Comparison of ENCODE assay signal across 15 mouse cellular contexts in the genomic region with DNA sequence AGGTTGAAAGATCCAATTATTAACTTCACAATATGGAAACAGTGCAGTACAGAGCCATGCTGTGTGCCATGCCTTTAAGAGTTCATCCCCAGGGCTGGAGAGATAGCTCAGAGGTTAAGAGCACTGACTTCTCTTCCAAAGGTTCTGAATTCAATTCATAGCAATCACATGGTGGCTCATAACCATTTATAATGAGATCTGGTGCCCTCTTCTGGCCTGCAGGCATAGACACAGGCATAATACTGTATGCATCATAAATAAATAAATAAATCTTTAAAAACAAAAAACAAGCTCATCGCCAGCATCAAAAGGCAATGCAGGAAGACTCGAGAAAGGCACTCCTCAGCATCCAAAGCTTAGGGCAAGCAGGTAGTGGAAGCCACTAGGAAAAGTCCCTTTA. TPM values are rescaled to one million over a fixed set of nuclear protein-coding genes. Genes with fewer than 3 reads are reported as not detected.
DNase-seq lines count a peak whose midpoint lies in the region; TF ChIP-seq lines count a peak whose summit lies in the region.
"Had no signal": no experiment of that assay in that cellular context is flagged by ENCODE, and none has a peak within 500 bp of the region (broad histone marks: within the 10 kb centered on the region; RNA-seq: fewer than 3 reads in every experiment).

No protein-coding gene starts in this region.

- no peak overlapping the region for H3K4me3 ChIP-seq in left cerebral cortex, adult 2 months
- H3K4me3 ChIP-seq: heart, embryonic 10.5 days; kidney, embryonic 15.5 days; liver, embryonic 15.5 days; stomach, embryonic 15.5 days had no signal

- intact Hi-C loops in left cerebral cortex, adult 2 months (cut with DNase I): no loop called here
- intact Hi-C loops in left cerebral cortex, postnatal 14 days (cut with DNase I): no loop called here

- peak; percentile 42 for TF ChIP-seq CTCF in left cerebral cortex, adult 2 months (IDR thresholded peaks at IDR 0.05)

- no peak overlapping the region for H3K27ac ChIP-seq in left cerebral cortex, adult 2 months
- H3K27ac ChIP-seq: heart, embryonic 10.5 days; kidney, embryonic 15.5 days; liver, embryonic 15.5 days; stomach, embryonic 15.5 days had no signal

- DNase-seq in embryo, embryonic 11 days: peak; percentile 2
- DNase-seq in embryo, embryonic 9.5 days (ENCODE audit: extremely low spot score): no peak
- DNase-seq in left cerebral cortex, adult 2 months (ENCODE audit: extremely low spot score in 1 of 2, low spot score in 2 of 2): no peak
- no peak for DNase-seq in left cerebral cortex, postnatal 14 days (ENCODE audit: low spot score in 2 of 2)
- peak; percentile 17 for DNase-seq in retina, postnatal 1 day
- DNase-seq in retina, embryonic 14.5 days (ENCODE audit: low spot score): no peak
- no peak for DNase-seq in thymus, postnatal 10 days (ENCODE audit: low spot score in 2 of 2)
- DNase-seq in layer of hippocampus, adult 9-11 months: no peak
- DNase-seq: adrenal gland, adult 8-10 months; cerebellum, adult 8-10 months; thymus, postnatal 36 days had no signal

RNA-seq across cellular contexts. Expression of a gene that starts 37.5 kb away (rescaled TPM):
- total RNA-seq in left cerebral cortex, adult 2 months (2021): 10 to 100 TPM; 53.3 to 53.6 TPM
- 10 to 100 TPM; 50.2 to 51.8 TPM for total RNA-seq in left cerebral cortex, postnatal 14 days (2021)

Comparison
In these comparisons a context has a peak if more than half of its experiments do, and no peak if none do; other contexts are left out.
1. DNase-seq: peak in embryo, embryonic 11 days (single experiment) and retina, postnatal 1 day (single experiment); none in embryo, embryonic 9.5 days (single experiment), left cerebral cortex, adult 2 months (0 of 2), left cerebral cortex, postnatal 14 days (0 of 2), retina, embryonic 14.5 days (single experiment), thymus, postnatal 10 days (0 of 2) and layer of hippocampus, adult 9-11 months (single experiment).